Mouse (Mus musculus) left cerebral cortex, adult 6 months (tissue): ENCODE data around the gene Def6. TPM values are rescaled to one million over a fixed set of nuclear protein-coding genes. Genes with fewer than 3 reads are reported as not detected.

Experiments
- long read RNA-seq, 2 experiments: library from polyadenylated mRNA; unstranded; transcript quantifications; one replicate each; pipeline ENCODE4 v2.0.0; 2019 to 2020
- polyA plus RNA-seq: library from polyadenylated mRNA; unstranded; fragments of <200 nt; fragmentation: Nextera tagmentation; gene quantifications from 2 replicates; pipeline ENCODE4 v1.2.3, GENCODE M21; 2021

The Def6 gene
- polyA plus RNA-seq: 1.7 and 2.2 TPM in 2 replicates
- long read RNA-seq, experiment 1, partial matches to known transcripts: 1 of 7 reads
- long read RNA-seq, experiment 1, other reads (novel, unspliced or antisense): 2 of 7 reads
- long read RNA-seq, experiment 2, partial matches to known transcripts: 2 of 5 reads
- long read RNA-seq, experiment 2, other reads (novel, unspliced or antisense): 1 of 5 reads

GRCm38 (mm10) chr17:28207591-28208313, at the start of gene Def6:
Def6 (plus strand) TSS chr17:28207778.

GRCm38 (mm10) chr17:28176775-28177539, 30.6 kb upstream of the Def6 start, which contains the start of gene Zfp523:
Zfp523 (plus strand) TSS chr17:28177129.

DNA sequence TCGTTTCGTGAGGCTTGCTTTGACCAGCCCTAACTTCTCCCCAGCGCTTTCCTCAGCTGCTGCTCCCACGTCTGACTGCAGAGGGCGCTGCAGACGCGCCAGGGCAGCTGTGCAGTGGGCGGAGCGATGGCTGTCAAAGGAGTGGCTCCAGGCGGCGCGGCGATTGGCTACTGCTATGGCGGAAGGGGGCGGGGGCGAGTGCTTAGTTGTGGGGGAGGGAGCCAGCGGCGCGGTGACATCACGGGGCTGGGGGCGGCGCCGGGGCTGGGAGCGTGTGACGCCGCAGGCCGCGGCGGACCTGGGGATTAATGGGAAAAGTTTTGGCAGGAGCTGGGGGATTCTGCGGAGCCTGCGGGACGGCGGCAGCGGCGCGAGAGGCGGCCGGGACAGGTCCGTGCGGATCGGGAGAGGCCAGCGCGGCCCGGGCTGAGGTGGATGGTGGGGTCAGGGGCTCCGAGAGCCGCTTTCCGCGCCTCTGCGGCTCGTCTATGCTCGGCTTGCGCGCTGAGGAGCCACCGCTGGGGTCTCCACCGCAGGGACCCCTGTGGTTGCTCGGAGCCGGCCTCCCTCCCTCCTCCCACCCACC, 25.0 kb downstream of the Def6 start, which contains the start of gene Ppard:
Gene Ppard, plus strand, starts transcription at position 226 of the 586 bp plus-strand sequence.

Other genes with a start within 250 kb of the Def6 start
- 0.11 and 0.27 TPM in 2 replicates for gene Tcp11, start 127.1 kb upstream of the Def6 start, polyA plus RNA-seq
- 0.73 and 1.9 TPM in 2 replicates for gene Scube3, start 65.6 kb upstream of the Def6 start, polyA plus RNA-seq
- 18.6 and 34.7 TPM in 2 replicates for gene Zfp523, start 30.6 kb upstream of the Def6 start, polyA plus RNA-seq
- 2.4 and 2.5 TPM in 2 replicates for gene Ppard, start 24.9 kb downstream of the Def6 start, polyA plus RNA-seq
- 17.7 and 21.5 TPM in 2 replicates for gene Fance, start 105.7 kb downstream of the Def6 start, polyA plus RNA-seq
- 892 and 964 TPM in 2 replicates for gene Rpl10a, start 120.7 kb downstream of the Def6 start, polyA plus RNA-seq
- gene Tead3, start 143.0 kb downstream of the Def6 start, polyA plus RNA-seq: 0.24 TPM in 1 of 2 replicates, not detected in the other
- 0.23 TPM in 1 of 2 replicates, not detected in the other for gene Tulp1, start 157.4 kb downstream of the Def6 start, polyA plus RNA-seq